ENCODE assay signal across 8 mouse cellular contexts in the genomic region with DNA sequence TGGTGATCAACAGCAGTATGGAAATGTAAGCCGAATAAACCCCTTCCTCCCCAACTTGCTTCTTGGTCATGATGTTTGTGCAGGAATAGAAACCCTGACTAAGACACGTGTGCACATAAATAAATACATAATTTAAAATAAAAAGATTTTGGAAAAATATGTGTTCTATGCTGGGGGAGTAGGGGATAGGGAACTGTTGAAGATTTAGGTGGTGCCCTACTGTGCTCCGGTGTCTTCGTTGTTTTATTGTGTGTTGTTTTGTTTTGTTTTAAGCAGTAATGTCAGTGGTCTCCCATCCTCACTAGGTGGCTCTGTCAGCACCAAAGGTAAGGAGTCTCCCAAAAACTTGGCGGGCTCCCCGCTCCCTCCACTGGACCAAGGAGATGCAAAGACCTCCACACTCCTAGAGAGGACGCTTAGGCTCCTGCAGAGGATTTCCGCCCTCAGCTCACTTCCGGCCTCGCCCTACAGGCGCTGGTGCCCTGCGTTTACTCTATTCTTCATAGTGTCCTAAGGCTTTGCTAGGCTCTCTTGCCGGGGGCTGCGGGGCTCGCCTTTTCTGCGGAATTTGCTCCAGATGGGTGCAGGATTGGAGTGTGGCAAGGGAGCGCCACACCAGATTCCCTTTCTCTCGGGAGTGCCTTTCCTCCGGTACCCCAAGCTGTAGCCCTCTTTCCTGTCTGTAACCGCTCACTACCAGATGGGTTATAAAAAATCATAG. TPM values are rescaled to one million over a fixed set of nuclear protein-coding genes. Genes with fewer than 3 reads are reported as not detected.
DNase-seq lines count a peak whose midpoint lies in the region; ATAC-seq and TF ChIP-seq lines count a peak whose summit lies in the region.

No protein-coding gene starts in this region.

- WGBS in heart, embryonic 12.5 days, result 13% methylated on average over 20 of the region's 20 CpGs
- 11% methylated on average over 20 of the region's 20 CpGs for WGBS in kidney, embryonic 16.5 days
- 11% methylated on average over 20 of the region's 20 CpGs for WGBS in midbrain, postnatal 0 days

- no peaks in the 10 kb centered on the region for H3K4me1 ChIP-seq in embryonic fibroblast, embryonic 13.5 days (ENCODE audit: control insufficient read depth, insufficient read depth, low read length)
- no peaks in the 10 kb centered on the region for H3K4me1 ChIP-seq in heart, embryonic 12.5 days (replicated peaks)
- H3K4me1 ChIP-seq in kidney, embryonic 16.5 days (ENCODE audit: insufficient read depth, low read length), result 0 out of 2 replicates have a peak, but pooled peaks cover 4% of the 10 kb centered on the region
- H3K4me1 ChIP-seq in midbrain, postnatal 0 days (ENCODE audit: insufficient read depth, low read length), result no peaks in the 10 kb centered on the region

- H3K36me3 ChIP-seq in heart, embryonic 12.5 days, result no peaks in the 10 kb centered on the region
- no peaks in the 10 kb centered on the region for H3K36me3 ChIP-seq in kidney, embryonic 16.5 days (ENCODE audit: insufficient read depth, low read length)
- H3K36me3 ChIP-seq in midbrain, postnatal 0 days (ENCODE audit: insufficient read depth, low read length), result no peaks in the 10 kb centered on the region

- DNase-seq in adrenal gland, adult (ENCODE audit: inconsistent age in 2 of 2, low spot score in 1 of 2), result peak; percentile 77 to 93
- DNase-seq in adrenal gland, adult 8-10 months, result no peak
- peak; percentile 64 for DNase-seq in liver
- peak; percentile 93 for DNase-seq in midbrain, postnatal 0 days (ENCODE audit: low spot score)
- DNase-seq in spleen, postnatal 4 days (ENCODE audit: low spot score in 2 of 2), result peak; percentile 63 to 77

- TF ChIP-seq POLR2A in embryonic fibroblast, embryonic 13.5 days (IDR thresholded peaks at IDR 0.05; ENCODE audit: low read depth, low read length), result peak; percentile 79

- H3K4me2 ChIP-seq in heart, embryonic 12.5 days, result peak overlapping the region; percentile 75
- H3K4me2 ChIP-seq in kidney, embryonic 16.5 days (replicated peaks; ENCODE audit: low read depth, low read length), result peak overlapping the region; percentile 73
- H3K4me2 ChIP-seq in midbrain, postnatal 0 days (ENCODE audit: low read depth, low read length, poor library complexity, severe bottlenecking), result peak overlapping the region; percentile 65

- no peaks in the 10 kb centered on the region for H3K9me3 ChIP-seq in heart, embryonic 12.5 days (replicated peaks)
- no peaks in the 10 kb centered on the region for H3K9me3 ChIP-seq in kidney, embryonic 16.5 days (ENCODE audit: low read length)
- H3K9me3 ChIP-seq in midbrain, postnatal 0 days (ENCODE audit: low read length), result no peaks in the 10 kb centered on the region

- H3K4me3 ChIP-seq in embryonic fibroblast, embryonic 13.5 days (ENCODE audit: insufficient read depth, low read length), result peak overlapping the region; percentile 62
- H3K4me3 ChIP-seq in heart, embryonic 12.5 days, result peak overlapping the region; percentile 68
- peak overlapping the region; percentile 66 for H3K4me3 ChIP-seq in kidney, embryonic 16.5 days (ENCODE audit: low read length)
- peak overlapping the region; percentile 61 for H3K4me3 ChIP-seq in midbrain, postnatal 0 days (ENCODE audit: low read depth, low read length)

- peak; percentile 55; the same call in 1 of the 2 replicates for ATAC-seq in heart, embryonic 12.5 days (ENCODE audit: insufficient number of reproducible peaks, low FRiP score)
- ATAC-seq in kidney, embryonic 16.5 days (ENCODE audit: low FRiP score, low TSS enrichment), result peak; percentile 94
- ATAC-seq in midbrain, postnatal 0 days (ENCODE audit: low FRiP score), result peak; percentile 91

- TF ChIP-seq CTCF in embryonic fibroblast, embryonic 13.5 days (IDR thresholded peaks at IDR 0.05; ENCODE audit: borderline replicate concordance, insufficient read depth, low read length), result no peak
- peak; percentile 45 for TF ChIP-seq CTCF in midbrain, postnatal 0 days (IDR thresholded peaks at IDR 0.05)

- H3K9ac ChIP-seq in heart, embryonic 12.5 days, result peak overlapping the region; percentile 71
- H3K9ac ChIP-seq in kidney, embryonic 16.5 days (replicated peaks; ENCODE audit: low read length), result peak overlapping the region; percentile 80
- peak overlapping the region; percentile 81 for H3K9ac ChIP-seq in midbrain, postnatal 0 days (replicated peaks; ENCODE audit: low read length, poor library complexity, severe bottlenecking)

- no peak overlapping the region for H3K27ac ChIP-seq in embryonic fibroblast, embryonic 13.5 days (ENCODE audit: insufficient read depth, low read length)
- H3K27ac ChIP-seq in heart, embryonic 12.5 days (ENCODE audit: poor library complexity, severe bottlenecking), result no peak overlapping the region
- no peak overlapping the region for H3K27ac ChIP-seq in kidney, embryonic 16.5 days (ENCODE audit: low read length)
- peak overlapping the region; percentile 87 for H3K27ac ChIP-seq in midbrain, postnatal 0 days (ENCODE audit: low read depth, low read length)

- H3K27me3 ChIP-seq in heart, embryonic 12.5 days (replicated peaks), result peaks cover 33% of the 10 kb centered on the region
- H3K27me3 ChIP-seq in kidney, embryonic 16.5 days (ENCODE audit: insufficient read depth, low read length), result no peaks in the 10 kb centered on the region
- peaks cover 3% of the 10 kb centered on the region; the same call in 1 of the 2 replicates for H3K27me3 ChIP-seq in midbrain, postnatal 0 days (ENCODE audit: insufficient read depth, low read length)

RNA-seq across cellular contexts. Expression of gene Rgs9, which starts 14.1 kb away (rescaled TPM):
- 1 to 10 TPM; 4.9 to 9.8 (median 7.4) TPM for total RNA-seq in adrenal gland, adult 8-10 months (2022)
- 0.13 and 0.33 TPM in 2 replicates for polyA plus RNA-seq in embryonic fibroblast, embryonic 13.5 days (2011; ENCODE audit: insufficient read length, low read depth, missing spikeins)
- 0.91 and 1.1 TPM in 2 replicates for polyA plus RNA-seq in heart, embryonic 12.5 days (2016; fragmentation: Nextera tagmentation; extraction: Ambion mirVana)
- 1.2 and 1.9 TPM in 2 replicates for polyA plus RNA-seq in kidney, embryonic 16.5 days (2015; fragmentation: Nextera tagmentation; extraction: Ambion mirVana)
- 33.8 and 42.1 TPM in 2 replicates for total RNA-seq in midbrain, postnatal 0 days (2014; rRNA removed)
- polyA plus RNA-seq in midbrain, postnatal 0 days (2015; fragmentation: Nextera tagmentation; extraction: Ambion mirVana), result 19.3 and 23.3 TPM in 2 replicates

RNA-seq across cellular contexts. Expression of gene Gna13, which starts 50.6 kb away (rescaled TPM):
- total RNA-seq in adrenal gland, adult 8-10 months (2022), result 10 to 100 TPM; 65.1 to 70.3 (median 68.0) TPM
- polyA plus RNA-seq in embryonic fibroblast, embryonic 13.5 days (2011; ENCODE audit: insufficient read length, low read depth, missing spikeins), result 38.0 and 41.3 TPM in 2 replicates
- polyA plus RNA-seq in heart, embryonic 12.5 days (2016; fragmentation: Nextera tagmentation; extraction: Ambion mirVana), result 21.6 and 27.2 TPM in 2 replicates
- 22.0 and 24.1 TPM in 2 replicates for polyA plus RNA-seq in kidney, embryonic 16.5 days (2015; fragmentation: Nextera tagmentation; extraction: Ambion mirVana)
- total RNA-seq in midbrain, postnatal 0 days (2014; rRNA removed), result 50.3 and 61.0 TPM in 2 replicates
- polyA plus RNA-seq in midbrain, postnatal 0 days (2015; fragmentation: Nextera tagmentation; extraction: Ambion mirVana), result 31.1 and 35.3 TPM in 2 replicates
